Mouse (Mus musculus) G1E (cell line): ENCODE data around the gene Dhx37.

ENCODE experiments used
- CTCF ChIP-seq: IDR thresholded peaks from 2 replicates; pipeline ENCODE4 v1.5.1; 2012; ENCODE audit warnings: low read depth, low read length, inconsistent platforms, mixed read lengths
- GATA1 ChIP-seq: IDR thresholded peaks from 2 replicates; pipeline ENCODE4 v1.6.1; 2012; ENCODE audit warnings: borderline replicate concordance, low read length, inconsistent platforms, mixed read lengths
- GATA2 ChIP-seq: IDR thresholded peaks from 2 replicates; pipeline ENCODE4 v1.6.1; 2012; ENCODE audit warnings: low read depth, low read length, inconsistent platforms, borderline replicate concordance
- POLR2AphosphoS5 ChIP-seq: IDR thresholded peaks from 2 replicates; pipeline ENCODE4 v1.6.1; 2012; ENCODE audit warnings: low read depth, low read length, inconsistent platforms; ENCODE audit not compliant: insufficient replicate concordance
- TAL1 ChIP-seq: conservative IDR thresholded peaks from 2 replicates; pipeline ENCODE4 v1.6.1; 2012; ENCODE audit warnings: low read depth, low read length, inconsistent platforms, mixed read lengths

DNA sequence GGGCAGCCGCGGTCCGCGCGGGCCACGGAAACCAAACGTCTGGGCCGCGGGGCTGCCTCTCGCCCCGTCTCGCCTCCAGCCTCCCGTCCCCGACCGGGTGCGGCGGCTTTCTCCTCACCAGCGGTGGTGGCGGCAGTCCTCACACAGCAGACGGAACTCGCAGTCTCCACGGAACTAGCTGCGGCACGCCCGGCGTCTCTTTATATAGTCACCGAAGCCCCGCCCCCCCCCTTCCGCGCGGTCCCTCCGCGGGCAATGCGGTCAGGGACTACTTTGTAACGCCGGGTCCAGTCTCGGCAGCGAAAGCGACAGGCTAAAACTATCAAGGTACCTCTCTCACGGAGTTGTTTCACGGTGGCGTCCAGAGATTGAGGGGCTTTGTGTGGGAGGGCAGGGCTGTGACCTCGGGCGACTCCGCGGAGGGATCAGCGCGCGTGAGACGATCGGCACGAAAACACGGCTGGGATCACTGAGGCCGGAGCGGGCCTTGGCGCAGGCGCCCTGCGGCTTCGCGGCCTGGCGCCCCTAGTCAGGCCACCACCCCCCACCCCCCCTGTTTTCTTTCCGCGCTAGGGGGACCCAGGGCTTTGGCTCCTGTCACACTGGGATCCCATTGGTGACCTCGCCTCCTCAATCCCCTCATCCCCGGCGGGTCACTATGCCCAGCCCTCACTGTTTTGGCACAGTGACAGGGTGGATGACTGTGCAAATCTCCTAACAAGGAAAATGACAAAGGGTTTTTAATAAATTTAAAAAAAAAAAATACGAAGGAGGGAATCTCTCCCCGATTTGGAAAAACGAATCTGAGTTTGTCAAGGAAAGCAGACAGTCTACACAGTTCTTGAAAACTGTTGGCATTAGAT, 44.1 kb downstream of the Dhx37 start, which contains the start of gene Ubc:
- TF ChIP-seq CTCF: no peak
- no peak for TF ChIP-seq TAL1
- peak; percentile 98; the same call in 1 of the 2 replicates for TF ChIP-seq POLR2AphosphoS5
- TF ChIP-seq GATA1: no peak
- no peak for TF ChIP-seq GATA2
